7 mouse cellular contexts compared by ENCODE assay signal in genomic region chr11:70239541-70240279, GRCm38 (mm10). TPM values are rescaled to one million over a fixed set of nuclear protein-coding genes. Genes with fewer than 3 reads are reported as not detected.
DNase-seq lines count a peak whose midpoint lies in the region; ATAC-seq lines count a peak whose summit lies in the region.

Gene Gm21988 (minus strand): TSS chr11:70239830.
Gene Rnasek (minus strand): TSS chr11:70239842.

- ATAC-seq in midbrain, embryonic 12.5 days (ENCODE audit: low FRiP score, low read depth): peak; percentile 38

- peak; percentile 85 for DNase-seq in adrenal gland, adult 2 months
- peak; percentile 75 for DNase-seq in embryo, embryonic 11.5 days (ENCODE audit: low read depth, low spot score)
- peak; percentile 99 for DNase-seq in heart, adult 11 months
- peak; percentile 86 for DNase-seq in kidney, adult 11 months
- DNase-seq in limb, embryonic 10.5 days (ENCODE audit: low spot score): peak; percentile 86
- peak; percentile 84 for DNase-seq in skeletal muscle tissue, adult 2 months (ENCODE audit: low read depth, low spot score)

- H3K36me3 ChIP-seq in limb, embryonic 10.5 days: peaks cover 14% of the 10 kb centered on the region
- peaks cover 13% of the 10 kb centered on the region for H3K36me3 ChIP-seq in midbrain, embryonic 12.5 days

- H3K9me3 ChIP-seq in limb, embryonic 10.5 days (replicated peaks): no peaks in the 10 kb centered on the region
- H3K9me3 ChIP-seq in midbrain, embryonic 12.5 days: no peaks in the 10 kb centered on the region

- no peaks in the 10 kb centered on the region for H3K27me3 ChIP-seq in limb, embryonic 10.5 days (ENCODE audit: low read depth, poor library complexity, severe bottlenecking)
- no peaks in the 10 kb centered on the region for H3K27me3 ChIP-seq in midbrain, embryonic 12.5 days

- H3K4me3 ChIP-seq in limb, embryonic 10.5 days: peak within 1 kb of the TSS; percentile 77
- peak within 1 kb of the TSS; percentile 87 for H3K4me3 ChIP-seq in midbrain, embryonic 12.5 days

- peak within 1 kb of the TSS; percentile 95 for H3K27ac ChIP-seq in limb, embryonic 10.5 days
- peak within 1 kb of the TSS; percentile 92 for H3K27ac ChIP-seq in midbrain, embryonic 12.5 days (replicated peaks)

- peaks cover 41% of the 10 kb centered on the region for H3K4me1 ChIP-seq in limb, embryonic 10.5 days
- H3K4me1 ChIP-seq in midbrain, embryonic 12.5 days: peaks cover 32% of the 10 kb centered on the region

- H3K4me2 ChIP-seq in midbrain, embryonic 12.5 days (replicated peaks): peak within 1 kb of the TSS; percentile 98

- WGBS in limb, embryonic 10.5 days: under 1% methylated on average over 30 of the region's 35 CpGs
- under 1% methylated on average over 30 of the region's 35 CpGs for WGBS in midbrain, embryonic 12.5 days

- peak within 1 kb of the TSS; percentile 86 for H3K9ac ChIP-seq in midbrain, embryonic 12.5 days (replicated peaks)

RNA-seq across cellular contexts. Expression of gene Gm21988, which starts in this region (rescaled TPM):
- 1 to 10 TPM; 3.2 to 6.2 TPM for total RNA-seq in adrenal gland, adult 2 months (2021)
- polyA plus RNA-seq in adrenal gland, adult 2 months (2012; rRNA removed): 6.9 and 7.8 TPM in 2 replicates
- polyA plus RNA-seq in limb, embryonic 10.5 days (2016; fragmentation: Nextera tagmentation; extraction: Ambion mirVana): 9.7 TPM in 2 replicates
- 10.5 and 12.4 TPM in 2 replicates for polyA plus RNA-seq in midbrain, embryonic 12.5 days (2016; fragmentation: Nextera tagmentation; extraction: Ambion mirVana)

RNA-seq across cellular contexts. Expression of gene Rnasek, which starts in this region (rescaled TPM):
- 100 to 1,000 TPM; 220 to 243 TPM for total RNA-seq in adrenal gland, adult 2 months (2021)
- 332 and 351 TPM in 2 replicates for polyA plus RNA-seq in adrenal gland, adult 2 months (2012; rRNA removed)
- polyA plus RNA-seq in limb, embryonic 10.5 days (2016; fragmentation: Nextera tagmentation; extraction: Ambion mirVana): 84.7 and 93.5 TPM in 2 replicates
- polyA plus RNA-seq in midbrain, embryonic 12.5 days (2016; fragmentation: Nextera tagmentation; extraction: Ambion mirVana): 172 and 188 TPM in 2 replicates

Comparison
In these comparisons a context has a peak if more than half of its experiments do, and no peak if none do; other contexts are left out.
1. Peak in every context shown above with its lines: DNase-seq, ATAC-seq, H3K4me3 ChIP-seq and H3K27ac ChIP-seq.